Mouse (Mus musculus) limb, embryonic 10.5 days (tissue): Measurements from ENCODE around the gene St3gal4. TPM values are rescaled to one million over a fixed set of nuclear protein-coding genes. Genes with fewer than 3 reads are reported as not detected.

Source experiments
- DNase-seq: peaks from one replicate; pipeline ENCODE4 v3.0.0-alpha.2; 2017; ENCODE audit warnings: low spot score
- H3K27ac ChIP-seq: fragments of 300-500 bp; sonication (generic); 2 replicates; pipeline ENCODE4 v1.5.1; 2016; ENCODE audit warnings: mild to moderate bottlenecking
- H3K27me3 ChIP-seq: fragments of 300-500 bp; sonication (generic); 2 replicates; pipeline ENCODE4 v1.6.1; 2016; ENCODE audit warnings: low read depth, mild to moderate bottlenecking; ENCODE audit not compliant: poor library complexity, severe bottlenecking
- H3K36me3 ChIP-seq: fragments of 300-500 bp; sonication (generic); 2 replicates; pipeline ENCODE4 v1.6.1; 2016; ENCODE audit warnings: mild to moderate bottlenecking, moderate library complexity
- H3K4me1 ChIP-seq: fragments of 300-500 bp; sonication (generic); 2 replicates; pipeline ENCODE4 v1.6.1; 2016
- H3K4me3 ChIP-seq: fragments of 300-500 bp; sonication (generic); 2 replicates; pipeline ENCODE4 v1.5.1; 2016; ENCODE audit warnings: mild to moderate bottlenecking, moderate library complexity
- H3K9me3 ChIP-seq: fragments of 300-500 bp; sonication (generic); replicated peaks from 2 replicates; pipeline ENCODE4 v1.6.1; 2016; ENCODE audit warnings: mild to moderate bottlenecking
- WGBS: fragments of 180-500 bp; shearing (Covaris S2); methylation state at CpG from one replicate; pipeline ENCODE4 v1.1.7; 2016; 5-methylcytosine and 5-hydroxymethylcytosine counted together
- polyA plus RNA-seq: library from polyadenylated mRNA; unstranded; fragments of >200 nt; fragmentation: Nextera tagmentation; extraction: Ambion mirVana; gene quantifications from 2 replicates; pipeline ENCODE4 v1.2.1, GENCODE M21; 2016

The St3gal4 gene
- polyA plus RNA-seq, 1 experiment from 2014 or later = 21.3 TPM

GRCm38 (mm10) chr9:34997880-34998865 is 120.9 kb downstream of the St3gal4 start:
- Histone ChIP-seq H3K9me3 (no peaks in the 10 kb centered on the region), H3K27me3 (peaks cover 4% of the 10 kb centered on the region; the same call in 1 of the 2 replicates), H3K4me3 (no peak overlapping the region), H3K27ac (0 out of 2 replicates have a peak overlapping the region, but pooled peaks have one; percentile 42), H3K36me3 (no peaks in the 10 kb centered on the region), H3K4me1 (peaks cover 15% of the 10 kb centered on the region)
- 22% methylated on average over 9 of the region's 9 CpGs for WGBS
- no peak for DNase-seq

Other genes starting within 250 kb of the St3gal4 start
- gene Dcps, start 56.8 kb upstream of the St3gal4 start, polyA plus RNA-seq = 86.0 and 92.3 TPM in 2 replicates
- gene Srpr, start 80.9 kb upstream of the St3gal4 start, polyA plus RNA-seq = 93.7 and 100 TPM in 2 replicates
- 20.0 and 22.1 TPM in 2 replicates for gene Tirap, start 81.0 kb upstream of the St3gal4 start, polyA plus RNA-seq
- 56.7 and 57.1 TPM in 2 replicates for gene Foxred1, start 91.8 kb upstream of the St3gal4 start, polyA plus RNA-seq
- 62.6 and 66.7 TPM in 2 replicates for gene Fam118b, start 148.5 kb upstream of the St3gal4 start, polyA plus RNA-seq
- 35.6 and 36.8 TPM in 2 replicates for gene Rpusd4, start 148.6 kb upstream of the St3gal4 start, polyA plus RNA-seq